Mouse (Mus musculus): ENCODE data around the gene Erbb3.

DNA sequence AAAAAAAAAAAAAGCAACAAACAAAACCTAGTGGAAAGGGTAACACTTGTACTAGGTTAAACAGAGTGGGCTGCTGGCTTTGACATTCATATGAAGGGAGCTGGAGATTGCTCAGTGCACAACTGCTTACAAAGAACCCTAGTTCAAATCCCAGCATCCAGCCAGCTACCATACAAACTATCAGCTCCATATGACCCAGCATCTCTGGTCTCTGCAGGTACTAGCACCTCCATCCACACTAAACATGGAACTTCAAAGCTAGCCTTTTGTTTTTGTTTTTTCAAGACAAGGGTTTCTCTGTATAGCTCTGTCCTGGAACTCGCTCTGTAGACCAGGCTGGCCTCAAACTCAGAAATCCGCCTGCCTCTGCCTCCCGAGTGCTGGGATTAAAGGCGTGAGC is 33.2 kb upstream of the Erbb3 start:
- TF ChIP-seq CTCF (IDR thresholded peaks at IDR 0.05; ENCODE audit: control insufficient read depth, insufficient read depth, insufficient replicate concordance, low read depth, low read length) (no peak), POLR2A (IDR thresholded peaks at IDR 0.05; ENCODE audit: control insufficient read depth, low read depth, low read length) (no peak)

Measured in testis, adult 2 months (tissue).